Mouse (Mus musculus): ENCODE measurements at regions not wholly inside any gene's neighbourhood (a gene's known extent, or its start where the extent isn't known, plus 50 kb on each side); places are given as distances from the start of the nearest gene placed in this dataset.

DNA sequence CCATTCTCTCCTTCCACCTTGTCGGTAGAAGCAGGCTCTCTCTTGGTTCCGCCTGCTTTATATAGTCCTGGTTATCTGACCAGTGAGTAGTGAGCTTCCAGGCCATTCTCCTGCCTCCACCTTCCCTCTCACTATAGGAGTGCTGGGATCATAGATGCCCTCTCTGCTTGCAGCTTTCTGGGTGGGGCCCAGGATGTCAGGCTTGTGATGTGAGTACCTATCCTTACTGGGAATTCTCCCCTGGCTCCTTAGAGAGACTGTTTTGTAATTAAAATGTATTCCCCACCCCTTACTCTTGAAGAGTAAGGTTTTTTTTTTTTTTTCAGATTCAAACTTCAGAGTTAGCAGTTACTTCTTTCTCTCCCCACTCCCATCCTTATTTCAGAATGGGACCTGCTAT is 291.1 kb upstream of the Rtl1 start:
- TF ChIP-seq POLR2A (IDR thresholded peaks at IDR 0.05; ENCODE audit: control insufficient read depth, extremely low read depth, insufficient read depth, low read length, poor library complexity) (no peak), CTCF (IDR thresholded peaks at IDR 0.05; ENCODE audit: borderline replicate concordance, control insufficient read depth, extremely low read depth, insufficient read depth, low read length, poor library complexity) (no peak)

Measured in thymus, adult 2 months (tissue).